Mouse (Mus musculus) frontal cortex, postnatal 25 days (tissue): ENCODE data around the gene Zfp451.

Source experiments
- DNase-seq, 2 experiments: peaks; one replicate each; pipeline ENCODE4 v3.0.0; 2022; ENCODE audit warnings: low spot score in 2 of 2

Zfp451 gene

GRCm38 (mm10) chr1:33719733-33720225, 94.6 kb downstream of the Zfp451 start, which contains the start of gene Rab23:
Gene Rab23 (plus strand): TSS chr1:33719887.
- DNase-seq: peak; percentile 73 to 77

GRCm38 (mm10) chr1:33717636-33718035, 96.8 kb downstream of the Zfp451 start:
- DNase-seq: no peak

- DNase-seq: no peak
These were observed 99.6 kb downstream of the Zfp451 start for GRCm38 (mm10) chr1:33714796-33715195.

- DNase-seq: no peak
These were observed 102.4 kb downstream of the Zfp451 start for GRCm38 (mm10) chr1:33712026-33712425.
